Mouse (Mus musculus) c-Kit-negative CD71-positive TER-119-positive erythroid progenitor cells, embryonic 14.5 days (primary cell): ENCODE measurements around the gene Paxbp1.

Experiments used
- DNase-seq: peaks from one replicate; pipeline ENCODE4 v3.0.0-alpha.2; 2013; ENCODE audit warnings: low read depth, low spot score

Paxbp1 gene

DNA sequence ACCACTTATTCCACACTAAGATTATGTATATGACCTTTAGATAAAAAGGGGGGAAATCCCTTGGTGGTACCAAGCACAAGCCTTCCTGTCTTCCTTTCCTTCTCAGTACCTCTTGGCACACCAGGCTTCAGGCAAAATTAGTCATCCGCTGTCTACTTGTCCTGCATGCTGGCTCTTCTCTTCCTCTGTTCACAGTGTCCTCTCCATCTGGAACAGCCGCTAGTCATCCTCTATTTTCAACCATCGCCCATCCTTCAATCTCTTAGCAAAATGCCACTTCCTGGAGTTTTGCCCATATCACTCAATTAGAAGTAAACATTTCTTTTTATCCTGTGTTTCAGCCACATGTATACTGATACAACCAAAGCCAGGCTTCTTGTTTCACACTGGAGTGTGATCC lies 46.5 kb downstream of the Paxbp1 start:
- no peak for DNase-seq

DNA sequence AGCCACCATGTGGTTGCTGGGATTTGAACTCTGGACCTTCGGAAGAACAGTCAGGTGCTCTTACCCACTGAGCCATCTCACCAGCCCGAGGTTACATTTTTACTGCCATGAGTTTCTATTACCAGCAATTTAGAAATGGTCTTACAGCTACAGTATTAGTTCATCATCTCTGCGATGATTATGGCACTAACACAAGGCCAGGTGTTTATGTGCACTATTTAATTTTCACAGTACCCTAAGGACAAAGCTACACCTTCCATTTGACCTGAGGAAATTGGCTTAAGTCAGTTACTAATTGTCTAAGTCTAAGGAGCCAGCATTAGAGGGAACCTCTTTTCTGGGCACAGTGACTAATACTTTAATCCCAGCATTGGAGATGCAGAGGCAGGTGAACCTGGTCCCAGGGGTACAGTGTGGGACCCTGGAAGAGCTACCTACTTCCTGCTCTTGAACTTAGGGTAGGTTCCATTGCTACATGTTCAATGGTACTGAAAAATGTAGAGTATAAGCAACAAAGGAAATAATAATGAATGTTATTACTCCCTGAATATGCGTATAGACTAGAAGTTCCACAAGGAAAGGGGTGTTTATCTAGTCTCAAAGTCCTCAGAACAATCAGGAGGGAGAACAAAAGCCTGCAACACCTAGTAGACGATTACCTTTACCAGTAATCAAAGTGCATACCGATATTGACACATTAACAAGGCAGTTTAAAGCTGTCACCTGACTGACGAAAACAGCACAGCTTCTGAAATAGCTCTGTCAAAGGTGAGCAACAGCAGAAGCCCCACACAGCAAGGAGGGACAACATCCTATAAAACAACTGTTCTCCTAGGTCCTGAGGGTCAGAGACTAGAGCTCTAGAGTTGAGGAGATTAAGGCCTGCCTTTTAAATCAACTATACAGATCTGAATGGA lies 47.8 kb downstream of the Paxbp1 start:
- DNase-seq: no peak

DNA sequence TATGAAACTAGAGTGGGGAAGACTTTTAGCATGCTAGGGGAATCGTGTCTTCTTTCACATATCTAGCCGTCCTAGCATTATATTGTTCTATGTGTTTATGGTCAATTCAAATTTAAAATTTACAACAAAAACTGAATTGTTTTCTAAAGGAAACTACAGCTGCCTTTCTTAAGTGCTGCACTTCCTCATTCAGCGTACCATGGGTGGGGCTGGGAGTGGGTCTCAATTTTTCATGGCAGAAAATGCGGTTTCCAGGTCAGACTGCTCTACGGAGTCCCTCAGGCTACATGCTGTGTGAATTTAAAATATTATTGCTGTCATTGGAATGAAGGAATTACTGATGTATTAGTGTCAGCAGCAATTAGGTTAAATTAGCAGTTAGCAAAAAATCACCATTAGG lies 48.8 kb downstream of the Paxbp1 start:
- no peak for DNase-seq

DNA sequence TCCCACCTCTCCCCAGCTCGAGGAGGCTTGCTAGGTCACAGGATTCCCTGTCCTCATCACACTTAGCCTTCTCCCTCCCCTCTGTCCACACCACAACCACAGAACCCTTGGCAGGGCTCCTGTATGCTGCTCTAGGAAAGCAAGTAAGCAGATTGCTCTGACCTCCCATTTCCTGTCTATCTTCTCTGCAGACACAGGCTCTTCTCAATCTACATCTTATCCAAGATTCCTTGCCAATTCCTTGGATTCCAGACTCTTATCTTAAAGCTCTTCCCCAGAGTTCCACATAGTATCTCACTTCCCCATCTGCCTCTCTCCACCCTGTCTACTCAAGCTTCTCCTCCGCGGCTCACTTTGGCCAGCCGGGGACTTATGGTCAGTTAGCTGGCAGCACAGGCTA lies 49.3 kb downstream of the Paxbp1 start:
- no peak for DNase-seq

DNA sequence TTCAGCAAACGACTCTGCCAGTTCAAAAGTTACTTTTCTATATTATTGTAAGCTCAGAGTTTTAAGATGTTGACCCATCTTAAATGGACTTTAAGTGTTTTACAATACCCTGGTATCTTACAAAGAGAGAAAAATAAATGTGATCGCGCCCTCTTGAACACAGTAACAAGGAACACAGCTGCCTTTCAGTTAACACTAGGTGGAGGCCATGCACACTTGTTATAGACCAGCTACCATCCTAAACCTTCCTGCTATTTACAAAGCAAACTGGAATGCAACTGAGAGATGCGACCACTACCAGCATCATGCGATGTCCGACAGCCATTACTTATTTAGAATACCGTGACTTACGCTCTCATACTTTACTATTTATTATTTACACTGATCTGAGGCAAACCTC lies 55.2 kb downstream of the Paxbp1 start:
- DNase-seq: no peak

DNA sequence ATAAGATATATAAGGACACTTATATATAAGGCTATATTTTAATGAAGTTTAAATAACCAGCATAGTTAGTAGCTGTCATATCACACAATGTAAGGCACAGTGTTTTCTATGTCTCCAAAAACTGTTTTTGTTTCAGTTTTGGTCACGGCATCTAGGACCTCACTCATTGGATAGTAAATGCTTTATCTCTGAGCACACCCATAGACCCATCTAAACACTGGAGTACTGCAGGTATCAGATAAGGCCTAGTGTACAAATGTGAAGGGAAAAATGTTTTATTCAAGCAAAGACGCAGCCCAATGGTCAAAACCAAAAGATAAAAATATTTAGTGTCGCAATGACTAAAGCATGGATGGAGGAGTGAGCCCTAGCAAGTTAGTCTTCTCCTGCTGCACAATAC lies 55.7 kb downstream of the Paxbp1 start:
- peak; percentile 73 for DNase-seq

DNA sequence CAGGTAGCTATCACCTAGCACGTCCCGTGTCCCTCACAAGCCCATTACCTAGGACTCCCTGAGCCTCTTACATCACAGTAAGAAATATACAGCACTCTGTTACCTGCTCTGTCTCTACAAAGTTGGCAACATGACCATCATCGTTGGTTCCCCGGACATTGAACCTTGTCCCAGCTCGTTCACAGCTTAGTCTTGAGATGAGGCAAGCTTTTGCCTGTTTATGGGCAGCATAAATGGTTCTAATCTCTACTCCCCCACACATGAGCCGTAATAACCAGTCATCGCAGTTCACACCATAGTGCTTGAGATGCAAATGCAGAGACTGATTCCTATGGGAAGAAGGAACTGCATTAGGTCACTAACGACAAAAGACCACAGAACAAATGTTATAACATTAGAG lies 56.3 kb downstream of the Paxbp1 start:
- peak; percentile 48 for DNase-seq

DNA sequence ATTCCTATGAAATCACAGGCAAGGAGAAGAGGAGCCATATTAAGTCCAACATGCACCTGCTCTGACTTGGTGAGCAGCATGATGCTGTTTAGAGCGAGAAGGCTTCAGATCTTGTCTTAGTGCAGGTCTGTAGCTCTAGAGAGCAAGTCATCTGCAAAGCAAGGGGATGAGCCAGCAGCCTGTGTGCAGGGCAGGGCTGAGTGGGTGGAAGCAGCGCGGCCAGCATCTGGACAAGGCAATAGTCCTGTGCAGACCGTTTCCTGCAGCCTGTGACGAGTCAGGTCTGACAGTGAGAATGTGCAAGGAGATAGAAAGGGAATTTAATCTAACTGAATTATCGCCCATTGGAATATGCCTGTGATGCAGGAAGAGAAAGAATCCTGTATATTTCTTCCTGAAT lies 73.3 kb downstream of the Paxbp1 start:
- DNase-seq: no peak

DNA sequence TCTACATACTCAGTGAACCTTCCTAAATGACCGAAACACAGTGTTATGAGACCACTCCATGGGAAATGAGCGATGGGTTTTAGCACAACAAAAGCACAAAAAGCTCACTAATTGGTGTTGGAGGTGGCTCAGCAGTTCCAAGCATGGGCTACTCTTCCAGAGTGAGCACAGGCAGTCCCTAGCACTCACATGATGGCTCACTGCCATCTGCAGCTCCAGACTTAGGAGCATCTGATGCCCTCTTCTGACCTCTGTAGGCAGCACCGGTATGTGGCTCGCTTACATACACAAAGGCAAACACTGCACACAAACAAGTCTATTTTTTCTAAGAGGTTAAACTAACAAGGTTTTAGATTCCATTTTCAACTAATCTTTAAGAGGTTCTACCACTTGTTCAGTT lies 78.1 kb downstream of the Paxbp1 start:
- no peak for DNase-seq

DNA sequence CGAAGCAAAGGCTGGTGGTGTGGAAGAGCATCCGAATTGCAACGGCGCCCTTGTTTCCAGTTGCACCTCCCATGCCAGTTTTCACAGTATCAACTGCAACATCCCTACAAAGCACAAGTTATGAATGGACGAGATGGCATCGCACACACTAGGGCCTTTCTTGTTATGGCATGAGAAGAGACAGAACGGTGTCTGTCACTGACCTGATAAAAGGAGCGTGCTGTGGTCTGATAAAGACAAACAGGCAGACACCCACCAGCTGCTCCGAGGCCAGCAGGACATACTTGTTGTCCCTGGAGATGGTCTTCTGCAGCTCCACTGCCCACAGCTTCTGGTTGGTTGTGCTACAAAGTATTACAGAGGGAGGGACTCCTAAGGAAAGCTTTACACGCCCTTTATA lies 80.0 kb downstream of the Paxbp1 start:
- peak; percentile 66 for DNase-seq
